Mouse (Mus musculus) liver, postnatal 0 days (tissue): Measurements from ENCODE around the gene Cacnb4.

Source experiments
- CTCF ChIP-seq: sonication (generic); IDR thresholded peaks from 2 replicates; pipeline ENCODE4 v1.5.1; 2016; ENCODE audit warnings: antibody characterized with exemption, low read depth
- EP300 ChIP-seq: IDR thresholded peaks from 2 replicates; pipeline ENCODE4 v1.6.1; 2016; ENCODE audit warnings: antibody characterized with exemption, low read depth, mild to moderate bottlenecking

DNA sequence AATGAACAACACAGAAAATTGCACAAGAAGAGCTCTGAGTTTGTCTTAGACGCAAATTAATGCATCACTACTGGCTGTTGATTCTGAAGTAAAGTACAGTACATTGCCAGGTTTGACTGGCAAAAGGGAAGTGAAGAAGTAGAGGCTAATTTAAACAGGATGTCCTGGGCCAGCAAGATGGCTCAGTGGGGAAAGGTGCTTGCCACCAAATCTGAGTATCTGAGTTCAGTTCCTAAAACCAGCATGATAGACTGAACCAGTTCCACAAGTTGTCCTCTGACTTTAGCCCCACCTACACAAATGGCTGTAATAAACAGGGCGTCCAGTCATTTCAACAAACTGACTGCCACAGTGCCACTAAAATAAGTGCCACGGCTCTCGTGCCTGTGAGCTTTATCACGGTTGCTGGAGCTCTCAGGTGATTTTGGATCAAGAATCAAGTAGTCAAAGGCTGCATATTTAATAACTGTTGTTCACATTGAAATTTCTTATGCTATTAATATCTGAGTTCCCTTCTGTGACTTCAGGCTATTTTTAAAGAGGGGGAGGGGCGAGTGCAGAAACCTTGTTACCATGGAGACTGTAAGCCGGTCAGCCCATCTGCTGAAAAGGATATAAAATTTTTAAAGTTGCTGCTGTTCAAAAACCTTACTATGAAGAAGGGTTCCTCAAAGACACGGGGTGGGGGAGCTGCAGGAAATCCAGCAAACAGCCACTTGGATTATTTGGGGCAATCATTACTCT lies 29.2 kb downstream of the Cacnb4 start:
- TF ChIP-seq CTCF (no peak), EP300 (no peak)
